Mouse (Mus musculus) myocyte (in vitro differentiated cells): ENCODE measurements around the gene Bcorl1. TPM values are rescaled to one million over a fixed set of nuclear protein-coding genes. Genes with fewer than 3 reads are reported as not detected.

ENCODE experiments used
- H3K27me3 ChIP-seq: one replicate; pipeline ENCODE4 v1.6.1; 2011; ENCODE audit not compliant: control insufficient read depth, insufficient read depth, insufficient read length
- H3K36me3 ChIP-seq: one replicate; pipeline ENCODE4 v1.6.1; 2011; ENCODE audit not compliant: control insufficient read depth, insufficient read depth
- H3K4me2 ChIP-seq: one replicate; pipeline ENCODE4 v1.6.1; 2011; ENCODE audit warnings: low read depth, control low read depth
- H3K4me3 ChIP-seq: one replicate; pipeline ENCODE4 v1.5.1; 2011; ENCODE audit warnings: mild to moderate bottlenecking, control low read depth, moderate library complexity
- H3K79me2 ChIP-seq: one replicate; pipeline ENCODE4 v1.6.1; 2011; ENCODE audit not compliant: control insufficient read depth, insufficient read depth
- H3ac ChIP-seq: one replicate; pipeline ENCODE4 v1.6.1; 2011; ENCODE audit not compliant: control insufficient read depth, insufficient read length
- CEBPB ChIP-seq: IDR thresholded peaks from 2 replicates; pipeline ENCODE4 v1.6.1; 2011; ENCODE audit warnings: mild to moderate bottlenecking, moderate library complexity; ENCODE audit not compliant: poor library complexity, insufficient read depth, severe bottlenecking
- E2F4 ChIP-seq: IDR thresholded peaks from one replicate; pipeline ENCODE4 v1.6.1; 2011; ENCODE audit warnings: mild to moderate bottlenecking, control low read depth, moderate library complexity; ENCODE audit not compliant: insufficient read depth
- MAX ChIP-seq: IDR thresholded peaks from one replicate; pipeline ENCODE4 v1.6.1; 2011; ENCODE audit warnings: low read depth, mild to moderate bottlenecking, control low read depth
- MYOD1 ChIP-seq, 3 experiments: IDR thresholded peaks; one replicate each; pipeline ENCODE4 v1.6.1; 2011; ENCODE audit warnings: control low read depth in 2 of 3, low read depth in 2 of 3, mild to moderate bottlenecking in 2 of 3, moderate library complexity in 1 of 3; ENCODE audit not compliant: insufficient read length in 2 of 3, control insufficient read depth in 1 of 3
- MYOG ChIP-seq, 3 experiments: IDR thresholded peaks; one replicate each; pipeline ENCODE4 v1.6.1; 2011; ENCODE audit warnings: control low read depth in 2 of 3, low read depth in 2 of 3, mild to moderate bottlenecking in 2 of 3; ENCODE audit not compliant: insufficient read length in 2 of 3, control insufficient read depth in 1 of 3, insufficient read depth in 1 of 3
- POLR2A ChIP-seq: IDR thresholded peaks from one replicate; pipeline ENCODE4 v1.6.1; 2011; ENCODE audit warnings: low read depth, mild to moderate bottlenecking, control low read depth, moderate library complexity; ENCODE audit not compliant: insufficient read length
- POLR2AphosphoS2 ChIP-seq: IDR thresholded peaks from one replicate; pipeline ENCODE4 v1.6.1; 2011; ENCODE audit warnings: low read depth, control low read depth; ENCODE audit not compliant: insufficient read length
- REST ChIP-seq: IDR thresholded peaks from one replicate; pipeline ENCODE4 v1.6.1; 2011; ENCODE audit warnings: mild to moderate bottlenecking, control low read depth, moderate library complexity; ENCODE audit not compliant: insufficient read depth, insufficient read length
- SRF ChIP-seq: IDR thresholded peaks from one replicate; pipeline ENCODE4 v1.6.1; 2011; ENCODE audit warnings: low read depth; ENCODE audit not compliant: control insufficient read depth, insufficient read length
- TCF12 ChIP-seq: IDR thresholded peaks from one replicate; pipeline ENCODE4 v1.6.1; 2011; ENCODE audit warnings: mild to moderate bottlenecking, control low read depth; ENCODE audit not compliant: poor library complexity, insufficient read depth, severe bottlenecking
- TCF3 ChIP-seq: IDR thresholded peaks from one replicate; pipeline ENCODE4 v1.6.1; 2011; ENCODE audit warnings: low read depth, control low read depth; ENCODE audit not compliant: insufficient read length
- USF1 ChIP-seq: IDR thresholded peaks from one replicate; pipeline ENCODE4 v1.6.1; 2011; ENCODE audit warnings: low read depth, mild to moderate bottlenecking, control low read depth, moderate library complexity
- polyA plus RNA-seq: library from polyadenylated mRNA; unstranded; fragments of >200 nt; fragmentation: generic; extraction: Trizol; gene quantifications from one replicate; pipeline ENCODE4 v1.2.1, GENCODE M21; 2012; ENCODE audit warnings: missing spikeins

The Bcorl1 gene
- polyA plus RNA-seq, 1 experiment = 4.5 TPM

DNA sequence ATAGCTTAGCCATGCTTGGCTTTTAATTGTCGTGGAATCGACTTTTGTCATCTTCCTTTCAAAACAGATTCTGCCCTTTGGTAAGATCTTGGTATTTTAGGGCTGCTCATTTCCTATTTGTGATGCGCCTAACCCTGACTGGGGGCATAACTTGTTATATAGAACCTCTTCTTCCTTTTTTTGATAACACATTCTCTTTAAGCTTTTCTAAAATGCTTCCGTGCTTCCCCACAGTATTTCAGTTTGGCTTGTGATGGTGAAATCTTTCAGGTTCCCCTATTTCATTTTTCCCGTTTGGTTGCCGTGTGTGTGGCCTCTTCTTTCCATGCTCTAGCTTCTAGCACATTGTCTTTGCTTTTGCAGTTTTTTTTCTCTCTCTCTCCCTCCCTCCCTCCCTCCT lies 14.2 kb downstream of the Bcorl1 start:
- no peaks in the 10 kb centered on the region for H3K79me2 ChIP-seq
- no peak overlapping the region for H3ac ChIP-seq
- H3K27me3 ChIP-seq = no peaks in the 10 kb centered on the region
- H3K4me2 ChIP-seq = no peak overlapping the region
- H3K4me3 ChIP-seq = no peak overlapping the region
- TF ChIP-seq MYOD1 (IDR thresholded peaks at IDR 0.05; ENCODE audit: control insufficient read depth in 1 of 3, insufficient read length in 2 of 3, low read depth in 2 of 3) (no peak), TCF12 (no peak), USF1 (no peak), TCF3 (no peak), MAX (no peak), SRF (no peak), POLR2A (no peak), REST (no peak), CEBPB (no peak), POLR2AphosphoS2 (no peak), MYOG (IDR thresholded peaks at IDR 0.05; ENCODE audit: control insufficient read depth in 1 of 3, insufficient read depth in 1 of 3, insufficient read length in 2 of 3, low read depth in 2 of 3) (no peak), E2F4 (no peak)
- H3K36me3 ChIP-seq = no peaks in the 10 kb centered on the region

GRCm38 (mm10) chrX:48365836-48366577 lies 24.8 kb downstream of the Bcorl1 start:
- no peaks in the 10 kb centered on the region for H3K36me3 ChIP-seq
- H3K79me2 ChIP-seq = no peaks in the 10 kb centered on the region
- no peak overlapping the region for H3ac ChIP-seq
- no peaks in the 10 kb centered on the region for H3K27me3 ChIP-seq
- no peak overlapping the region for H3K4me2 ChIP-seq
- TF ChIP-seq MYOD1 (IDR thresholded peaks at IDR 0.05; ENCODE audit: control insufficient read depth in 1 of 3, insufficient read length in 2 of 3, low read depth in 2 of 3) (no peak), USF1 (no peak), SRF (no peak), TCF12 (no peak), MAX (no peak), MYOG (IDR thresholded peaks at IDR 0.05; ENCODE audit: control insufficient read depth in 1 of 3, insufficient read depth in 1 of 3, insufficient read length in 2 of 3, low read depth in 2 of 3) (no peak), CEBPB (no peak), POLR2AphosphoS2 (no peak), E2F4 (no peak), POLR2A (no peak), REST (no peak), TCF3 (no peak)
- no peak overlapping the region for H3K4me3 ChIP-seq

DNA sequence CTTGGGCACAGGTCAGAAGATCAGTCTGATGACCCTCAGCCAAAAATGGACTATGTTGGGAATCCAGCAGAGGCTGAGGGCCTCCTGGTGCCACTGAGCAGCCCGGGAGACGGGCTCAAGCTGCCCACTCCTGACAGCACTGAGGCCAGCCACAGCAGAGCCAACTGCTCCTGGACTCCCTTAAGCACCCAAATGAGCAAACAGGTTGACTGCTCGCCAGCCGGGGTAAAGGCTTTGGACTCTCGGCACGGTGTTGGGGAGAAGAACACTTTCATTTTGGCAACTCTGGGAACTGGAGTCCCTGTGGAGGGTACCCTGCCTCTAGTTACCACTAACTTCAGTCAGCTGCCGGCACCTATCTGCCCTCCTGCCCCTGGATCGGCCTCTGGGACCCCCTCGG lies 26.7 kb downstream of the Bcorl1 start:
- TF ChIP-seq POLR2AphosphoS2 = no peak
- TF ChIP-seq MYOG (IDR thresholded peaks at IDR 0.05; ENCODE audit: control insufficient read depth in 1 of 3, insufficient read depth in 1 of 3, insufficient read length in 2 of 3, low read depth in 2 of 3) = no peak
- TF ChIP-seq POLR2A = no peak
- no peak for TF ChIP-seq USF1
- no peak for TF ChIP-seq SRF
- no peak for TF ChIP-seq REST
- TF ChIP-seq TCF12 = no peak
- TF ChIP-seq MAX = no peak
- no peak for TF ChIP-seq TCF3
- no peak for TF ChIP-seq MYOD1 (IDR thresholded peaks at IDR 0.05; ENCODE audit: control insufficient read depth in 1 of 3, insufficient read length in 2 of 3, low read depth in 2 of 3)
- no peak for TF ChIP-seq E2F4
- TF ChIP-seq CEBPB = no peak
- no peaks in the 10 kb centered on the region for H3K36me3 ChIP-seq

GRCm38 (mm10) chrX:48383643-48384042 lies 42.5 kb downstream of the Bcorl1 start:
- Histone ChIP-seq H3K27me3 (no peaks in the 10 kb centered on the region), H3K4me3 (no peak overlapping the region), H3K36me3 (no peaks in the 10 kb centered on the region), H3K4me2 (no peak overlapping the region), H3ac (no peak overlapping the region), H3K79me2 (no peaks in the 10 kb centered on the region)
- TF ChIP-seq MAX (no peak), TCF3 (no peak), SRF (no peak), MYOD1 (IDR thresholded peaks at IDR 0.05; ENCODE audit: control insufficient read depth in 1 of 3, insufficient read length in 2 of 3, low read depth in 2 of 3) (no peak), MYOG (IDR thresholded peaks at IDR 0.05; ENCODE audit: control insufficient read depth in 1 of 3, insufficient read depth in 1 of 3, insufficient read length in 2 of 3, low read depth in 2 of 3) (no peak), REST (no peak), USF1 (no peak), E2F4 (no peak), POLR2A (no peak), POLR2AphosphoS2 (no peak), TCF12 (no peak), CEBPB (no peak)

More for the DNA sequence above, 26.7 kb downstream of the Bcorl1 start:
- Histone ChIP-seq H3K4me2 (no peak overlapping the region), H3ac (no peak overlapping the region), H3K27me3 (no peaks in the 10 kb centered on the region), H3K4me3 (no peak overlapping the region), H3K79me2 (no peaks in the 10 kb centered on the region)
